Mouse (Mus musculus) adrenal gland (tissue): ENCODE results near the gene Gm773.
"Not testable (repeated sequence)": the region's sequence is repeated elsewhere in the genome, so short reads cannot be mapped to it uniquely, and the experiment has no call there.

ENCODE experiments used
- intact Hi-C: fragments of 180-260 bp; cut with DNase I; formaldehyde crosslinking; loops from one replicate; pipeline ENCODE4 v1.15.1; 2025
- long read RNA-seq, 2 experiments: library from polyadenylated mRNA; unstranded; transcript quantifications; one replicate each; pipeline ENCODE4 v2.0.0; 2020; ENCODE audit warnings: borderline replicate concordance in 1 of 2; ENCODE audit not compliant: insufficient replicate concordance in 1 of 2

Gene Gm773
- long read RNA-seq, experiment 1, result 0 reads
- long read RNA-seq, experiment 2, result 0 reads

DNA sequence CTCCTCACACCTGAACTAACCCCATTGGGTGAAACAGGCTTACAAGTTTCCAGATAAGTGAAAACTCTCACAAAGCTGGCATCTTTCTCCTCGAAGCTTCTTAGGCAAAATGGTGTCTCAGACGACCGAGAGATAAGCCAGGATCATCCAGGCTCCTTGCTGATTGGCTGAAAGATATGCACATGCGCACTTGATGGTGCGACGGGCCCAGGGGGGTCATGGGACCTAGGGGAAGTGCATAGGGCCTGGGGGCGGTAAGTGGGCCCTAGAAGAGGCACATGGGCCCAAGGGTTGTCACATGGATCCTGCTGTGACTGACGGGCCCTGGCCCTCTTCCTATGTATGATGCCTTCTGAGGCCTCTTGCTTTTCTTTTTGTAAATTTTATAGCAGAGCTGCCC is at the start of gene Gm773:
Gene Gm773 (minus strand): TSS at position 111 of the 400 bp plus-strand sequence.
- intact Hi-C loops, result no loop called here

- intact Hi-C loops, result not testable (repeated sequence)
These were observed 26.2 kb downstream of the Gm773 start for GRCm38 (mm10) chrX:56186449-56186848.

- intact Hi-C loops, result no loop called here
These were observed 61.3 kb downstream of the Gm773 start for GRCm38 (mm10) chrX:56151396-56151795.
